Mouse (Mus musculus) heart, adult 2 months (tissue): ENCODE results near the gene Nyap1.

Source experiments
- CTCF ChIP-seq: fragments of 200-600 bp; IDR thresholded peaks from 2 replicates; pipeline ENCODE4 v1.8.1; 2022; ENCODE audit warnings: antibody characterized with exemption, mild to moderate bottlenecking, moderate library complexity
- POLR2A ChIP-seq: fragments of 200-500 bp; IDR thresholded peaks from 2 replicates; pipeline ENCODE4 v1.6.1; 2011; ENCODE audit warnings: mild to moderate bottlenecking, low read depth, low read length, control low read depth; ENCODE audit not compliant: insufficient read depth

GRCm38 (mm10) chr5:137751988-137752387, 10.6 kb upstream of the Nyap1 start:
- TF ChIP-seq CTCF (no peak), POLR2A (no peak)
